Mouse (Mus musculus): ENCODE results near the gene Susd5. TPM values are rescaled to one million over a fixed set of nuclear protein-coding genes. Genes with fewer than 3 reads are reported as not detected.
A peak's percentile ranks its signal among the peaks of the same experiment; 100 is the strongest.

Susd5 gene
- polyA plus RNA-seq, 1 experiment from 2014 or later: 0.39 TPM

GRCm38 (mm10) chr9:114025182-114025581 lies 31.8 kb upstream of the Susd5 start:
- Histone ChIP-seq H3K4me3 (replicated peaks; ENCODE audit: low read length) (peak overlapping the region; percentile 69), H3K9me3 (ENCODE audit: control insufficient read depth, low read length) (no peaks in the 10 kb centered on the region), H3K9ac (peak overlapping the region; percentile 85), H3K36me3 (replicated peaks; ENCODE audit: control insufficient read depth, insufficient read depth) (no peaks in the 10 kb centered on the region), H3K27ac (no peak overlapping the region), H3K27me3 (ENCODE audit: control insufficient read depth, insufficient read depth, low read length) (no peaks in the 10 kb centered on the region), H3K4me2 (replicated peaks) (peak overlapping the region; percentile 66), H3K4me1 (replicated peaks; ENCODE audit: control insufficient read depth, insufficient read depth, low read length) (peaks cover 10% of the 10 kb centered on the region)
- DNase-seq (ENCODE audit: low spot score): no peak
- WGBS: 67% methylated on average over 9 of the region's 9 CpGs
- ATAC-seq (ENCODE audit: low FRiP score): no peak

GRCm38 (mm10) chr9:114025846-114026245 lies 31.1 kb upstream of the Susd5 start:
- Histone ChIP-seq H3K27ac (no peak overlapping the region), H3K27me3 (ENCODE audit: control insufficient read depth, insufficient read depth, low read length) (no peaks in the 10 kb centered on the region), H3K36me3 (replicated peaks; ENCODE audit: control insufficient read depth, insufficient read depth) (no peaks in the 10 kb centered on the region), H3K9ac (peak overlapping the region; percentile 85), H3K4me2 (replicated peaks) (peak overlapping the region; percentile 66), H3K9me3 (ENCODE audit: control insufficient read depth, low read length) (no peaks in the 10 kb centered on the region), H3K4me3 (replicated peaks; ENCODE audit: low read length) (peak overlapping the region; percentile 69), H3K4me1 (replicated peaks; ENCODE audit: control insufficient read depth, insufficient read depth, low read length) (peaks cover 10% of the 10 kb centered on the region)
- DNase-seq (ENCODE audit: low spot score): no peak
- ATAC-seq (ENCODE audit: low FRiP score): no peak
- WGBS: 21% methylated on average over 8 of the region's 8 CpGs

- ATAC-seq (ENCODE audit: low FRiP score): peak; percentile 97
- DNase-seq (ENCODE audit: low spot score): peak; percentile 91
- Histone ChIP-seq H3K27ac (peak overlapping the region; percentile 78), H3K4me2 (replicated peaks) (peak overlapping the region; percentile 66), H3K9me3 (ENCODE audit: control insufficient read depth, low read length) (no peaks in the 10 kb centered on the region), H3K4me3 (replicated peaks; ENCODE audit: low read length) (peak overlapping the region; percentile 69), H3K4me1 (replicated peaks; ENCODE audit: control insufficient read depth, insufficient read depth, low read length) (peaks cover 10% of the 10 kb centered on the region), H3K9ac (peak overlapping the region; percentile 85), H3K36me3 (replicated peaks; ENCODE audit: control insufficient read depth, insufficient read depth) (no peaks in the 10 kb centered on the region), H3K27me3 (ENCODE audit: control insufficient read depth, insufficient read depth, low read length) (no peaks in the 10 kb centered on the region)
- WGBS: under 1% methylated on average over 45 of the region's 52 CpGs
Measured at GRCm38 (mm10) chr9:114026261-114026934, 30.5 kb upstream of the Susd5 start.

- no peaks in the 10 kb centered on the region for H3K27me3 ChIP-seq (ENCODE audit: control insufficient read depth, insufficient read depth, low read length)
- H3K9ac ChIP-seq: no peak overlapping the region
- no peaks in the 10 kb centered on the region for H3K9me3 ChIP-seq (ENCODE audit: control insufficient read depth, low read length)
- no peak overlapping the region for H3K4me2 ChIP-seq (replicated peaks)
- H3K36me3 ChIP-seq (replicated peaks; ENCODE audit: control insufficient read depth, insufficient read depth): no peaks in the 10 kb centered on the region
- 77% methylated on average over 4 of the region's 4 CpGs for WGBS
- no peak for DNase-seq (ENCODE audit: low spot score)
- no peaks in the 10 kb centered on the region for H3K4me1 ChIP-seq (replicated peaks; ENCODE audit: control insufficient read depth, insufficient read depth, low read length)
- no peak for ATAC-seq (ENCODE audit: low FRiP score)
- H3K27ac ChIP-seq: no peak overlapping the region
- H3K4me3 ChIP-seq (replicated peaks; ENCODE audit: low read length): no peak overlapping the region
Measured at GRCm38 (mm10) chr9:114040945-114041344, 16.0 kb upstream of the Susd5 start.

GRCm38 (mm10) chr9:114042490-114042889 lies 14.4 kb upstream of the Susd5 start:
- ATAC-seq (ENCODE audit: low FRiP score): 0 out of 2 replicates have a peak, but pooled peaks have one; percentile 53
- no peaks in the 10 kb centered on the region for H3K9me3 ChIP-seq (ENCODE audit: control insufficient read depth, low read length)

GRCm38 (mm10) chr9:114044446-114044845 lies 12.5 kb upstream of the Susd5 start:
- no peaks in the 10 kb centered on the region for H3K27me3 ChIP-seq (ENCODE audit: control insufficient read depth, insufficient read depth, low read length)
- H3K4me2 ChIP-seq (replicated peaks): no peak overlapping the region
- H3K9me3 ChIP-seq (ENCODE audit: control insufficient read depth, low read length): no peaks in the 10 kb centered on the region
- H3K27ac ChIP-seq: no peak overlapping the region
- H3K4me1 ChIP-seq (replicated peaks; ENCODE audit: control insufficient read depth, insufficient read depth, low read length): no peaks in the 10 kb centered on the region
- ATAC-seq (ENCODE audit: low FRiP score) (no peak), DNase-seq (ENCODE audit: low spot score) (no peak)
- H3K4me3 ChIP-seq (replicated peaks; ENCODE audit: low read length): no peak overlapping the region
- 57% methylated on average over 3 of the region's 3 CpGs for WGBS
- no peak overlapping the region for H3K9ac ChIP-seq
- no peaks in the 10 kb centered on the region for H3K36me3 ChIP-seq (replicated peaks; ENCODE audit: control insufficient read depth, insufficient read depth)

More at GRCm38 (mm10) chr9:114042490-114042889, 14.4 kb upstream of the Susd5 start:
- WGBS: 44% methylated on average over 6 of the region's 6 CpGs
- Histone ChIP-seq H3K36me3 (replicated peaks; ENCODE audit: control insufficient read depth, insufficient read depth) (no peaks in the 10 kb centered on the region), H3K4me2 (replicated peaks) (no peak overlapping the region), H3K27ac (no peak overlapping the region; the same call in 1 of the 2 replicates), H3K4me1 (replicated peaks; ENCODE audit: control insufficient read depth, insufficient read depth, low read length) (no peaks in the 10 kb centered on the region), H3K27me3 (ENCODE audit: control insufficient read depth, insufficient read depth, low read length) (no peaks in the 10 kb centered on the region), H3K9ac (no peak overlapping the region), H3K4me3 (replicated peaks; ENCODE audit: low read length) (no peak overlapping the region)
- no peak for DNase-seq (ENCODE audit: low spot score)

GRCm38 (mm10) chr9:114046028-114046427 lies 10.9 kb upstream of the Susd5 start, which contains the start of gene Fbxl2:
Fbxl2 (minus strand) TSS chr9:114046191.
- Histone ChIP-seq H3K4me2 (replicated peaks) (no peak within 1 kb of the TSS), H3K9me3 (ENCODE audit: control insufficient read depth, low read length) (no peaks in the 10 kb centered on the region), H3K4me3 (replicated peaks; ENCODE audit: low read length) (no peak within 1 kb of the TSS), H3K27me3 (ENCODE audit: control insufficient read depth, insufficient read depth, low read length) (no peaks in the 10 kb centered on the region), H3K36me3 (replicated peaks; ENCODE audit: control insufficient read depth, insufficient read depth) (no peaks in the 10 kb centered on the region), H3K4me1 (replicated peaks; ENCODE audit: control insufficient read depth, insufficient read depth, low read length) (no peaks in the 10 kb centered on the region), H3K9ac (no peak within 1 kb of the TSS), H3K27ac (no peak within 1 kb of the TSS)
- no peak for ATAC-seq (ENCODE audit: low FRiP score)
- no peak for DNase-seq (ENCODE audit: low spot score)
- 90% methylated on average over 10 of the region's 10 CpGs for WGBS

GRCm38 (mm10) chr9:114046676-114047075 lies 10.3 kb upstream of the Susd5 start:
- H3K4me3 ChIP-seq (replicated peaks; ENCODE audit: low read length): no peak overlapping the region
- no peak overlapping the region for H3K27ac ChIP-seq
- no peak overlapping the region for H3K9ac ChIP-seq
- H3K9me3 ChIP-seq (ENCODE audit: control insufficient read depth, low read length): no peaks in the 10 kb centered on the region
- no peaks in the 10 kb centered on the region for H3K36me3 ChIP-seq (replicated peaks; ENCODE audit: control insufficient read depth, insufficient read depth)
- no peaks in the 10 kb centered on the region for H3K4me1 ChIP-seq (replicated peaks; ENCODE audit: control insufficient read depth, insufficient read depth, low read length)
- WGBS: 96% methylated on average over 7 of the region's 7 CpGs
- ATAC-seq (ENCODE audit: low FRiP score) (no peak), DNase-seq (ENCODE audit: low spot score) (no peak)
- H3K4me2 ChIP-seq (replicated peaks): no peak overlapping the region
- H3K27me3 ChIP-seq (ENCODE audit: control insufficient read depth, insufficient read depth, low read length): no peaks in the 10 kb centered on the region

GRCm38 (mm10) chr9:114050106-114050505 lies 6.8 kb upstream of the Susd5 start:
- Histone ChIP-seq H3K9ac (no peak overlapping the region), H3K4me1 (replicated peaks; ENCODE audit: control insufficient read depth, insufficient read depth, low read length) (no peaks in the 10 kb centered on the region), H3K9me3 (ENCODE audit: control insufficient read depth, low read length) (no peaks in the 10 kb centered on the region), H3K27ac (no peak overlapping the region), H3K36me3 (replicated peaks; ENCODE audit: control insufficient read depth, insufficient read depth) (no peaks in the 10 kb centered on the region), H3K4me2 (replicated peaks) (no peak overlapping the region), H3K4me3 (replicated peaks; ENCODE audit: low read length) (no peak overlapping the region), H3K27me3 (ENCODE audit: control insufficient read depth, insufficient read depth, low read length) (0 out of 2 replicates have a peak, but pooled peaks cover under 1% of the 10 kb centered on the region)
- DNase-seq (ENCODE audit: low spot score) (no peak), ATAC-seq (ENCODE audit: low FRiP score) (no peak)
- 81% methylated on average over 7 of the region's 7 CpGs for WGBS

Data from hindbrain, embryonic 14.5 days (tissue).